Mouse (Mus musculus): ENCODE measurements around the gene Srsf1. TPM values are rescaled to one million over a fixed set of nuclear protein-coding genes. Genes with fewer than 3 reads are reported as not detected.

Gene Srsf1
- total RNA-seq, 2 experiments from 2014 or later, result 172 to 198 TPM

DNA sequence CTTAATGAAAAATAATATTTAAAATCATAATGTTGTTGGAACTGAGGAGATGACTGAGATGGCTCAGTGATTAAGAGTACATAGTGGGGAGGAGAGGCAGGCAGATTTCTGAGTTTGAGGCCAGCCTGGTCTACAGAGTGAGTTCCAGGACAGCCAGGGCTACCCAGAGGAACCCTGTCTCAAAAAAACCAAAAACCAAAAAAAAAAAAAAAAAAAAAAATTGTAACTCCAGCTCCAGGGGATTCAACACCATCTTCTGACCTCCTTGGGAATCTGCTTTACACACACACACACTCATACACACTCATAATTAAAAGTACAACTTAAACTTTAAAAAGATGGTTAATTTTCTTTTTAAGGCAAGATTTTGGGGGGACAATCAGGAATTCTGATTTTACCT lies 18.6 kb downstream of the Srsf1 start:
- intact Hi-C loops (cut with DNase I), result loop anchor here (5.0 kb wide), 1 partner anchor 122 kb away; no protein-coding TSS in a partner anchor
- no peak for DNase-seq (ENCODE audit: extremely low spot score in 1 of 2, low spot score in 2 of 2)

GRCm38 (mm10) chr11:88067191-88067585 lies 20.0 kb downstream of the Srsf1 start:
- DNase-seq (ENCODE audit: extremely low spot score in 1 of 2, low spot score in 2 of 2), result peak in 1 of 2 experiments; percentile 33
- intact Hi-C loops (cut with DNase I), result loop anchor here (5.0 kb wide), 1 partner anchor 120 kb away; no protein-coding TSS in a partner anchor

GRCm38 (mm10) chr11:88067586-88068410 lies 20.6 kb downstream of the Srsf1 start, which contains the start of gene Vezf1:
Gene Vezf1 (plus strand): TSS chr11:88068279.
- intact Hi-C loops (cut with DNase I), result loop anchor here (5.0 kb wide), 1 partner anchor 120 kb away; no protein-coding TSS in a partner anchor
- DNase-seq (ENCODE audit: extremely low spot score in 1 of 2, low spot score in 2 of 2), result peak; percentile 51 to 89

GRCm38 (mm10) chr11:88068411-88069245 lies 21.5 kb downstream of the Srsf1 start:
- intact Hi-C loops (cut with DNase I), result loop anchor here (5.0 kb wide), 1 partner anchor 119 kb away; no protein-coding TSS in a partner anchor

DNA sequence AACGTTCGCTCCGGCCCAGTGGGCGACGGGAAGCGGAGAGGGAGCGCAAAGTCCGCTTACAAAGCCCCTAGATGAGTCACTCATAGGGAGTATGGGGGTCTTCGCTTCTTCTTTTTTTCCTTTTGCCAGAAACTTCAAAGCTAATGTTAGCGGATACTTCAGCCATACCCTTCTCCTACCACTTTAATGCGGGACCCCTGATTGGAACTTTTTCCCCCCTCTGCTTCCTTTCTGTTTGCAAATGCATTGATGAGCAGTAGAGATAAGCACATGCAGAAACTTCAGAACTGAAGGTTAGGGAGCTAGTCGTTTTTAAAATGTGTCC lies 22.0 kb downstream of the Srsf1 start:
- no peak for DNase-seq (ENCODE audit: extremely low spot score in 1 of 2, low spot score in 2 of 2)
- intact Hi-C loops (cut with DNase I), result loop anchor here (5.0 kb wide), 1 partner anchor 118 kb away; no protein-coding TSS in a partner anchor

More at GRCm38 (mm10) chr11:88068411-88069245, 21.5 kb downstream of the Srsf1 start:
- DNase-seq (ENCODE audit: extremely low spot score in 1 of 2, low spot score in 2 of 2), result peak in 1 of 2 experiments; percentile 75

DNA sequence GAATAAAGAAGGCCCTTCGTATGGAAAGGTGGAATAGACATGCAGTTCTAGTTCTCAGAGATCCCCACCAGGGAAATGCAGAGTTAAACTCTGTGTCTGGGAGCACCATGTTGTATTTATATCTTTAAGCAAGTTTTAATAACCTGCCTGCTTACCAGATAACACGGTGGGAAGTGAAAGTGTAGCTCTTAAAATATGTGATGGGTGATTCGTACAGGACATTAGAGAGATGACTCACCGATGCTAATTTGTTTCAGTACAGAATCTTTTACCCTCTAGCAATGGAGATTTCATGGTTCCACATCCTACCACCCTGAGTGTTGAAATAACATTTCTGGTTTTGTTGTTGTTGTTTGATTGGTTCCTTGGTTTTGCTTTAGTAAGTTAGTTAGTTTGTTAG lies 23.2 kb downstream of the Srsf1 start:
- intact Hi-C loops (cut with DNase I), result no loop called here
- no peak for DNase-seq (ENCODE audit: extremely low spot score in 1 of 2, low spot score in 2 of 2)

GRCm38 (mm10) chr11:88071113-88071512 lies 23.9 kb downstream of the Srsf1 start:
- DNase-seq (ENCODE audit: extremely low spot score in 1 of 2, low spot score in 2 of 2), result no peak
- intact Hi-C loops (cut with DNase I), result no loop called here

- no peak for DNase-seq (ENCODE audit: extremely low spot score in 1 of 2, low spot score in 2 of 2)
- intact Hi-C loops (cut with DNase I), result no loop called here
Observed at GRCm38 (mm10) chr11:88073343-88073875, 26.2 kb downstream of the Srsf1 start.

GRCm38 (mm10) chr11:88075701-88076100 lies 28.5 kb downstream of the Srsf1 start:
- no peak for DNase-seq (ENCODE audit: extremely low spot score in 1 of 2, low spot score in 2 of 2)
- intact Hi-C loops (cut with DNase I), result no loop called here

GRCm38 (mm10) chr11:88076394-88076793 lies 29.2 kb downstream of the Srsf1 start:
- intact Hi-C loops (cut with DNase I), result no loop called here
- no peak for DNase-seq (ENCODE audit: extremely low spot score in 1 of 2, low spot score in 2 of 2)

- no peak for DNase-seq (ENCODE audit: extremely low spot score in 1 of 2, low spot score in 2 of 2)
- intact Hi-C loops (cut with DNase I), result no loop called here
Observed at GRCm38 (mm10) chr11:88083699-88084098, 36.5 kb downstream of the Srsf1 start.

DNA sequence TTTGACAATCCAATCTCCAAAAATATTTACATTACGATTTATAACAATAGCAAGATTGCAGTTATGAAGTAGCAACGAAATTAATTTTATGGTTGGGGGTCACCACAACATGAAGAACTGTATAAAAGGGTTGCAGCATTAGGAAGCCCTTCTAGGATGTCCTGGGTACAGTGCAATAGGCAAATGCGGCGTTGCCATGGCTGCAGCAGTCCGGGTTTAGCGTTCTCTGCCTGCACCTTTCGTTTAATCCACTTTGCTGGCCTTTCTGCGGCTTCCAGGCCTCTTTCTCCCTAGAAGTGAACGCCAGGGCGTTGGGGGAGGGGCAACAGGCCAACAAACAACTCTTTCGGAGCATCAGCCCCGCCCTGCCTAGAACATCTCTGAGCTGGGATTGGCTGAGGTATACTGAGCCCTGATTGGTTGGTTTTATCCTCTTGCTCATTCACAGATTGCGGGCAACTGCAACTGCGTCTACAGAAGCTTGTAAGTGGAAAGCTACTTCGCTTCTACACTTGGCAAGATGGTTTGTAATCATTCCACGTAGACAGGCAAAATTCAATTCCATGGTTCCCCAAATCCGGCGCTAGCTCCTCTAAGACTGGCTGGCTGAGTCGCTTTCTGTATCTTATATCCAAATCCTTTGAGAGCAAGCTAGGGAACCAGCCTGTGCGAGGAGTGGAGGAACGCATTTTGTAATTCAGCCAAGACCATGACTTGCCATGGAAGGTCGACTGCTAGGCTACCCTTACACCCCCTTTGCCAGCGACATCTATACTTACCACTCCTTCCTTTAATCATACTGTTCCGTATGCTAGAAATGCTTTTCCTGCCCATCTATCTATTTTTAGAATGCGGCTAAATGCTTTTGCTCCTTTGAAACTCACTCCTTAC lies 39.8 kb downstream of the Srsf1 start:
- intact Hi-C loops (cut with DNase I), result no loop called here
- DNase-seq (ENCODE audit: extremely low spot score in 1 of 2, low spot score in 2 of 2), result peak; percentile 90 to 95

GRCm38 (mm10) chr11:88089150-88089549 lies 42.0 kb downstream of the Srsf1 start:
- intact Hi-C loops (cut with DNase I), result no loop called here
- DNase-seq (ENCODE audit: extremely low spot score in 1 of 2, low spot score in 2 of 2), result peak in 1 of 2 experiments; percentile 16

- intact Hi-C loops (cut with DNase I), result no loop called here
- no peak for DNase-seq (ENCODE audit: extremely low spot score in 1 of 2, low spot score in 2 of 2)
Observed at GRCm38 (mm10) chr11:88090293-88090692, 43.1 kb downstream of the Srsf1 start.

GRCm38 (mm10) chr11:88091949-88092348 lies 44.8 kb downstream of the Srsf1 start:
- intact Hi-C loops (cut with DNase I), result no loop called here
- no peak for DNase-seq (ENCODE audit: extremely low spot score in 1 of 2, low spot score in 2 of 2)

- intact Hi-C loops (cut with DNase I), result loop anchor here (5.0 kb wide), 1 partner anchor 55 kb away; no protein-coding TSS in a partner anchor
- DNase-seq (ENCODE audit: extremely low spot score in 1 of 2, low spot score in 2 of 2), result peak in 1 of 2 experiments; percentile 53
Observed at GRCm38 (mm10) chr11:88097173-88097572, 50.0 kb downstream of the Srsf1 start.

DNA sequence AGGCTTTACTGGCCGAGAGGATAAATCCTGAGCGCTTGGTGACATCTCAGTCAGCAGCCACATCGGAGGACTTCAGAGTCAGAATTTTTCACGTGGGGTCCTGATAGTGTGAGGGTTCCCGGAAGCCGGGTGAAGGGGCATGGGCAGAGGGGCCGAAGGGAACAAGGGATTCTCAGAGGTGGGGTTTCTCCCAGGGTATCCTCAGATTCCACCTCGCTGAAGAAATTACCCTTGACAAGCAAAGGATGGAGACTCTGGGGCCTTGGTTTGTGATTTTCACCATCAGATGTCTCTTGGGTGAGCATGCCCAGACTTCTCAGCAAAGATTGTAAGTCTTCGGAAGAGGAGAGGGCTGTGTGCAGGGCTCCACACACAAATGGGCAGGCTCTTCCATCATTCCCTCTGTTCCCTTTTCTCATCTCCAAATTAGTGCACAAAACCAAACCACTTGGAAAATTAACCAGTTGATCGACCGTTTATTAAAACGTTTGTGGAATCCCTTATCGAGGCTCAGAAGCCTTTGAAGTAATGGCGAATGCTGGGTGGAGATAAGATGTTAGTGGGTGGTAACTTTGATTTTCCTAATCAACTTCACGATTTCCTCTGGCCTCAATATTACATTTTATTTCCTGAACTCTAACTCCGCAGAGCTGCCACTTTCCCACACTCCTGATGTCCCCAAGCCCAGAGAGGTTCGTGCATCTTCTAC lies 51.0 kb downstream of the Srsf1 start, which contains the start of gene Cuedc1:
Cuedc1 (plus strand) TSS at position 38 of the 709 bp plus-strand sequence.
- DNase-seq (ENCODE audit: extremely low spot score in 1 of 2, low spot score in 2 of 2), result no peak
- intact Hi-C loops (cut with DNase I), result loop anchor here (5.0 kb wide), 1 partner anchor 54 kb away; no protein-coding TSS in a partner anchor
